ENCODE assay signal across 11 mouse cellular contexts in genomic region chr1:82759520-82759919, GRCm38 (mm10). TPM values are rescaled to one million over a fixed set of nuclear protein-coding genes. Genes with fewer than 3 reads are reported as not detected.
DNase-seq lines count a peak whose midpoint lies in the region; ATAC-seq and TF ChIP-seq lines count a peak whose summit lies in the region.
"Had no signal": no experiment of that assay in that cellular context is flagged by ENCODE, and none has a peak within 500 bp of the region (broad histone marks: within the 10 kb centered on the region; RNA-seq: fewer than 3 reads in every experiment).

No protein-coding gene starts in this region.

- H3K4me2 ChIP-seq in lung, embryonic 14.5 days: no peak overlapping the region
- H3K4me2 ChIP-seq: midbrain, embryonic 12.5 days had no signal

- no peaks in the 10 kb centered on the region for H3K9me3 ChIP-seq in lung, embryonic 14.5 days (ENCODE audit: low read depth, low read length)

- H3K36me3 ChIP-seq in lung, embryonic 14.5 days (ENCODE audit: insufficient read depth): peaks cover 26% of the 10 kb centered on the region; the same call in 1 of the 2 replicates

- no peak overlapping the region for H3K4me3 ChIP-seq in lung, embryonic 14.5 days (ENCODE audit: low read depth, low read length)
- H3K4me3 ChIP-seq: midbrain, embryonic 12.5 days had no signal

- no peak overlapping the region for H3K27ac ChIP-seq in lung, embryonic 14.5 days (ENCODE audit: low read depth)
- H3K27ac ChIP-seq: midbrain, embryonic 12.5 days had no signal

- no peaks in the 10 kb centered on the region for H3K4me1 ChIP-seq in lung, embryonic 14.5 days (ENCODE audit: insufficient read depth)
- H3K4me1 ChIP-seq: midbrain, embryonic 12.5 days had no signal

- no peak for ATAC-seq in lung, embryonic 14.5 days (ENCODE audit: insufficient read depth)

- no peaks in the 10 kb centered on the region for H3K27me3 ChIP-seq in lung, embryonic 14.5 days (ENCODE audit: insufficient read depth, low read length)
- H3K27me3 ChIP-seq: midbrain, embryonic 12.5 days had no signal

- DNase-seq in embryo, embryonic 11 days: peak; percentile 24
- no peak for DNase-seq in embryo, embryonic 10 days (ENCODE audit: low spot score)
- DNase-seq in lung, embryonic 14.5 days: peak; percentile 41
- no peak for DNase-seq in lung, postnatal 25 days (ENCODE audit: low spot score)
- DNase-seq in ZHBTc4 (ENCODE audit: low read depth, low spot score): peak; percentile 61
- peak; percentile 4 for DNase-seq in mesoderm, embryonic 11.5 days (ENCODE audit: low read depth, low spot score)
- DNase-seq in spleen, adult 12 weeks (ENCODE audit: low spot score): no peak
- no peak for DNase-seq in cerebellum, postnatal 4 days (ENCODE audit: low spot score in 2 of 2)
- DNase-seq: cerebellum, adult 9-10 months; heart, postnatal 14 days had no signal

- H3K9ac ChIP-seq in lung, embryonic 14.5 days: no peak overlapping the region
- H3K9ac ChIP-seq: midbrain, embryonic 12.5 days had no signal

- 88% methylated on average over 1 of the region's 1 CpGs for WGBS in lung, embryonic 14.5 days

- peak; percentile 48 for TF ChIP-seq CTCF in lung, embryonic 14.5 days (IDR thresholded peaks at IDR 0.05; ENCODE audit: low read depth)

RNA-seq across cellular contexts. Expression of gene Tm4sf20, which starts 8.7 kb away (rescaled TPM):
- not detected in 2 replicates for polyA plus RNA-seq in lung, embryonic 14.5 days (2014; fragmentation: Nextera tagmentation; extraction: Ambion mirVana)

RNA-seq across cellular contexts. Expression of gene Gm47791, which starts 11.5 kb away (rescaled TPM):
- polyA plus RNA-seq in lung, embryonic 14.5 days (2014; fragmentation: Nextera tagmentation; extraction: Ambion mirVana): not detected in 2 replicates
- polyA plus RNA-seq: midbrain, embryonic 12.5 days had no signal

RNA-seq across cellular contexts. Expression of gene Mff, which starts 34.8 kb away (rescaled TPM):
- 214 and 224 TPM in 2 replicates for polyA plus RNA-seq in lung, embryonic 14.5 days (2014; fragmentation: Nextera tagmentation; extraction: Ambion mirVana)

Comparison
In these comparisons a context has a peak if more than half of its experiments do, and no peak if none do; other contexts are left out.
1. DNase-seq: peak in embryo, embryonic 11 days (single experiment), lung, embryonic 14.5 days (single experiment), ZHBTc4 (single experiment) and mesoderm, embryonic 11.5 days (single experiment); none in embryo, embryonic 10 days (single experiment), lung, postnatal 25 days (single experiment), spleen, adult 12 weeks (single experiment) and cerebellum, postnatal 4 days (0 of 2).